Mouse (Mus musculus) bone marrow, adult 2 months (tissue): ENCODE measurements at regions not wholly inside any gene's neighbourhood (a gene's known extent, or its start where the extent isn't known, plus 50 kb on each side); places are given as distances from the start of the nearest gene placed in this dataset.

Experiments used
- H3K27ac ChIP-seq: fragments of 200-500 bp; 2 replicates; pipeline ENCODE4 v1.5.1; 2012; ENCODE audit warnings: low read depth, mild to moderate bottlenecking, control low read depth, inconsistent platforms, low read length; ENCODE audit not compliant: control insufficient read depth, poor library complexity, insufficient read depth
- H3K4me1 ChIP-seq: fragments of 200-500 bp; 2 replicates; pipeline ENCODE4 v1.6.1; 2011; ENCODE audit warnings: low read length; ENCODE audit not compliant: control insufficient read depth, insufficient read depth
- H3K4me3 ChIP-seq: fragments of 200-500 bp; replicated peaks from 2 replicates; pipeline ENCODE3; 2011; ENCODE audit warnings: mild to moderate bottlenecking, low read depth, low read length, control low read depth; ENCODE audit not compliant: control insufficient read depth
- CTCF ChIP-seq: fragments of 200-500 bp; IDR thresholded peaks from 2 replicates; pipeline ENCODE4 v1.5.1; 2011; ENCODE audit warnings: low read length, control low read depth; ENCODE audit not compliant: control insufficient read depth, insufficient read depth
- POLR2A ChIP-seq: fragments of 200-500 bp; IDR thresholded peaks from 2 replicates; pipeline ENCODE4 v1.6.1; 2011; ENCODE audit warnings: low read depth, mild to moderate bottlenecking, control low read depth, low read length, borderline replicate concordance; ENCODE audit not compliant: control insufficient read depth
- WGBS: fragments of 180-500 bp; shearing (Covaris S2); methylation state at CpG from one replicate; pipeline ENCODE4 v1.1.7; 2018; 5-methylcytosine and 5-hydroxymethylcytosine counted together

DNA sequence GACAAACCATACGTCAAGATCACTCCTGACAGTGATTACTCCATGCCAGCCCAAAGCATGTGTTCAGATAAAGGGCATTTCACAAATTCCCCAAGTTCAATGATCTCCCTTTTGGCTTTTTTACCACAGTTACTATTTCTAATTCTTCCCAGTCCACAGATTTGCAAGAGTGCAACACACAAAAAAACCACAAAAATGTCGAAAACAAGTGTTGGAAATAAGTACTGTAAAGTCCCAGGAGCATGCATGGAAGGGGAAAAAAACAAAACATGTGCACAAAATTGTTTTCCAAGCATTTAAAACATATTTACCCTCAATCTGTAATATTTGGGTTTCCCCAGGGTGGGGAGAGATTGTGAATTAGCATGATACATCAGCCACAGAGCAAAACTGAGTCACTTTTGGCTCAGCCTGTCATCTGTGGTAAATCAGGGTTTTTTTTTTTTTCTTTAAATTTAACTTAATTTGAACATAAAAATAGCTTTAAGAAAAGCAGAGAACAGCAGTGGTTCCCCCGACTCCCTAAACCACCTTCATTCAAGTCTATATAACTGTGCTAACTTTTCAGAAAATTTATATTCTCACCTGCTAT lies 351.3 kb upstream of the Intu start:
- Histone ChIP-seq H3K27ac (no peak overlapping the region), H3K4me1 (no peaks in the 10 kb centered on the region), H3K4me3 (no peak overlapping the region)
- WGBS: 60% methylated on average over 3 of the region's 3 CpGs
- TF ChIP-seq CTCF: no peak
- no peak for TF ChIP-seq POLR2A

DNA sequence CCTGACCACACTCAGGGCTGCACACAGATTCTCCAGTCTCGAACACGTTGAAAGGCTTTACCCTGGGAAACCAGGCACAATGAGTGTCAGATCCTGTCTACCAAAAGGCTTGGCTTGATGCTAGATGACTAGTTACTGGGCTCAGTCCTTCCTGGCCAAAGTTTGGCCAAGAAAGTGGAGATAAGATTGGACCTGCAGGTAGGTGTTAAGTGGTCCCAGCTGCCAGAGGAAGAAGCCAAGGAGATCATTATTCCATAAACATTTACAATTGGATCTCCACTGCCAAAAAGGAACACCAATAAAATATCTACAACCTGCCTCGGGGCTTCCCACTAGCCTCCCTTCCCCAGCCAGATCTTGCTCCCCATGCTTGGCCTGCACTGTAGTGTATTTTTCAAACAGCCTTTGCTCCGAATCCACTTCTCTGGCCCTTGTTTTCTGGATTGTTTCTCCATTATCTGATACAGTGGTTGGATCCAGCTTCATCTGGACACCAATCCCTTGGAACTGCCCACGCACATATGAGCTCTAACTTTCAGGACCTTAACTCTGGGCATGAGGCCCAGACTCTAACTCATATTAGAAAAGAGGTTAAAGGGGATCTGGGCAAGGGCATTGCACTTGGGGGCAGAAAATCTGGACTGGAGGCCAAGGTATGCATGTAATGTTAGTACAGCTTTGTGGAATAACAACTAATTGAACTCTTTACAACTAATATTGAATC lies 345.3 kb upstream of the Intu start:
- H3K4me1 ChIP-seq: no peaks in the 10 kb centered on the region
- TF ChIP-seq POLR2A: no peak
- TF ChIP-seq CTCF: no peak
- WGBS: 61% methylated on average over 5 of the region's 5 CpGs
- H3K4me3 ChIP-seq: no peak overlapping the region
- H3K27ac ChIP-seq: no peak overlapping the region

DNA sequence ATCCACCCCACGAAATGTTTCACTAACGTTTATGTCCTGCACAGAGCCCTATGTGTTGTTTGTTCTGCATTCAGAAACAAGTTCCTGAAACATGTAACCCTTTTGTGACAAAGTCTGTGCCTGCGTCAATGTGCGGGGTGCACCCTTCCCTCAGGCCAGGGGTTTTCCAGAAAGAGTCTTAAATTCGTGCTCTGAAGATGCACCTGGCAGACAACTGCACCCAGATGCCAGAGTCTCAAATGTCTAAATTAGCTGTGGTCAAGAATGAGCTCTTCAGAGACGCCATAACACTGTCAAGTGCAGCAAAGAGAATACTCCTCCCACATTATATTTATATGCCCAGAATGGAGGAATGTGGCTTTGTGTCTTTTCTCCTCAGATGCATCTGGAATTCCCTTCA lies 341.6 kb upstream of the Intu start:
- TF ChIP-seq CTCF (no peak), POLR2A (no peak)
- H3K4me3 ChIP-seq: no peak overlapping the region
- no peaks in the 10 kb centered on the region for H3K4me1 ChIP-seq
- H3K27ac ChIP-seq: no peak overlapping the region
- 74% methylated on average over 6 of the region's 6 CpGs for WGBS

DNA sequence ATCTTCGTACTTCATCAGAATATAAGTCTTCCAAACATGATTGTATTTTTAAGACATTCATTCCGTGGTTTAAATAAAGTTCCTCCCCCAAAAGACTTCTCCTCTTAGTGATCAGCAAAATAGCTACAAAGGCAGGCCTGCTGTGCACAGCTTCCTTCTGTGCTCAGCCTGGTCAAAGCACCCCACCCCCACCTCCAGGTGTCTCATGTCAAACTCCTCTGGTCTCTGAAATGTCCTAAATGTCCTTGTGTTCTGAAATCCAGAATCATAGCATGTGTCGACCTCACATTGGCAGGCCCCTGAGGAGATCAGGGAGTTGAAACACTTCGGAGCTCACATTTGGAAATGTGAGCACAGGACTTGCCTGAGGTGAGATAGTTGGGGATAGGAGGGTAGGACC lies 341.1 kb upstream of the Intu start:
- no peak overlapping the region for H3K4me3 ChIP-seq
- H3K27ac ChIP-seq: no peak overlapping the region
- WGBS: 69% methylated on average over 4 of the region's 4 CpGs
- TF ChIP-seq CTCF (no peak), POLR2A (no peak)
- no peaks in the 10 kb centered on the region for H3K4me1 ChIP-seq

DNA sequence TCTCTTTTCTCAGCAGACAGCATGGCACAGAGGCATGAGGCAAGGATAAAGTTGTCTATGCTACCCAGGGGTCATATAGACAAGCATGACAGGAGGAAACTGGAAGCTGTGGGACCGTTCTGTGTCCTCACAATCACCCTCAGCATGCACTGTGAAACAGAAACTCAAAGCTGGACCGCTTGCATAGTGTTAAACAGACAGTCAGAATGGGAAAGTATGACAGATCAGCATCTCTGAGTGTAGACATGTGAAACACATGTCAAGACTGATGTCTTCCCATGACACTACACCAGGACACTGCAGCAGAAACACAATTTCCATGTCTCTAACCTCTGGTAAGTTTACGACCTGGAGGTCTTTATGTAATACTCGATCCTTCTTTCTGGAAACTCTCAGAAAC lies 330.9 kb upstream of the Intu start:
- 71% methylated on average over 4 of the region's 4 CpGs for WGBS

DNA sequence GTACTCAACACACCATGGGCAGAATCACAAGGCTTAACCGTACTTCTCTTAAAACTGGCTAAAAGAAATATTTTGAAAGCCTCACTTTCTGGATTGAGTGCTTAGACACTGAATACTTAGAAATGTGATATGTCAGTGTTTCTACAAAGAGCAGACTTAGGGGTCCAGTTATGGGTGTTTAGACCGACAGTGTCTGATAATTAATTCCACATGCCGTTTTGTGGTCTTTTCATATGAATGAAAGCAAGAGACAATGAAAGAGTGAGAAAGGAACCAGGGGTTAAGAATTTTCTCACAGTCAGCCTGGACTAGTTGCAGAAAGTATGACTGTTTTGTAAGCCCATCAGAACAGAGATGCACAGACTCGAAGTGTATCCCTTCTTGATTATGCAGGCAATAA lies 324.8 kb upstream of the Intu start:
- Histone ChIP-seq H3K4me3 (no peak overlapping the region), H3K27ac (no peak overlapping the region), H3K4me1 (no peaks in the 10 kb centered on the region)
- TF ChIP-seq POLR2A: no peak
- WGBS: 87% methylated on average over 4 of the region's 4 CpGs

More for the DNA sequence above, 330.9 kb upstream of the Intu start:
- no peak for TF ChIP-seq CTCF
- Histone ChIP-seq H3K4me1 (no peaks in the 10 kb centered on the region), H3K4me3 (no peak overlapping the region), H3K27ac (no peak overlapping the region)

DNA sequence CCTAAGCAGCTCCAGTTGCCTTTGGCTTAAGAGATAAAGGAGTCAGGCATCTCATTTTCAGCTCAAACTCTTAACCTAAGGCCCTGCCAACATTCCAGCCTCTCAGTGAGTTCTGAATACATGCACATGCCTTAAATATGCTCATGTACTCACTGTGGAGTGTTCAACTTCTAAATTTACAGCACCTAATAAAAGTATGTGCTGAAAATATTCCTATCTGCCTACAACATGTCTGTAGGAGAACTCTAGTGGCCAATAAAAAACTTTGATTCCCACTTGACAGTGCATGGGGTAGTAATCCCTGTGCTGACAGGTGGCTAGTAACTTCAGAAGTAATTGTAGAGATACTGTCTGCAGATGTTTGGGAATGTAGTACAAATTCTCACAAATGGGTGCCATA lies 319.3 kb upstream of the Intu start:
- Histone ChIP-seq H3K4me1 (no peaks in the 10 kb centered on the region), H3K4me3 (no peak overlapping the region), H3K27ac (no peak overlapping the region)
- TF ChIP-seq POLR2A: no peak

DNA sequence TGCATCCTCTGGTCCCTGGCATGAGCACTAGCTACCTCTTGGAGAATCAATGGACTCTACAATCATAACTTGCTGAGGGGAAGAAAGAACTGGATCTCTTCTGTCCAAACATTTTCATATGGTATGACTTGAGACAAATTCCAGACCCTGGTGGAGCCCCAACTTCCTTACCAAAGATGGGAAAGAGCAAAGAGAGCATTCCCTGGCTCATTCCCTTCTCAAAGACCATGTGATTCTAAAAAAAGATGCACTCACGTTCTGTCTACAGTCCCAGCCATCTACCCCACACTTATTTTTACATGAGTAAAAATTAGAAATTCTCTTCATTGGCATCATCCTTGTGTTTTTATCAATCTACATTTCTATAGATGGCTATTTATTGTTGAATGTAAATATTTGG lies 304.3 kb upstream of the Intu start:
- Histone ChIP-seq H3K4me1 (no peaks in the 10 kb centered on the region), H3K4me3 (no peak overlapping the region), H3K27ac (no peak overlapping the region)
- WGBS: 54% methylated on average over 1 of the region's 1 CpGs
- no peak for TF ChIP-seq CTCF
- no peak for TF ChIP-seq POLR2A

DNA sequence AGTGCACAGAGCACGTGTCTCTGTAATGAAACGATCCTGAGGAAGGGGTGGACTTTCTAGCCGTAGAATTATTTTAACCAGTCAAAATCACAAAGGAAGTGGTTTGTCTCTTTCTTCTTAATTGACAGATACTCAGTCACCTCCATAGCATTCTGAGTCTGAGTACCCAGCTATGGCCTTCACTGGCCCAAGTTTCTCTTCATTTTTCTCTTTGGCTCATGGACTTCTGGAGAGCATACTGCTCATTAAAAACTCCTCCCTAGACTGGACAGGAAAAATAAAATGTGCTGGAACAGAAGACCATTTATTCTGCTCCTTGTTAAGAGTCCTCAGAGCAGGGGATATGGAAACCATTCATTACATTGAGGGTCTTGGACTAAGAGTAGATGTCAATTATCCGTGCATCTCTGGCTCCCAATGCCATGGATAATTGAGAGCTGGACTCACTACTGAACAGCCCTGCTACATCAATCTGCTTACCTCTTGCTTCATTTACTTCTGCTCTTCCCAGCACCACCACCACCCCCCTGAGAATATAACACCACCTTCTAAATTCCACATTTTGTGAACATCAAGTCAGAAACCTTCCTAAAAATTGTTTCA lies 287.5 kb upstream of the Intu start:
- TF ChIP-seq CTCF (no peak), POLR2A (no peak)
- no peak overlapping the region for H3K4me3 ChIP-seq
- 85% methylated on average over 4 of the region's 4 CpGs for WGBS

More for the DNA sequence above, 287.5 kb upstream of the Intu start:
- Histone ChIP-seq H3K4me1 (no peaks in the 10 kb centered on the region), H3K27ac (no peak overlapping the region)
